Mouse (Mus musculus): ENCODE measurements around the gene Kiss1. TPM values are rescaled to one million over a fixed set of nuclear protein-coding genes. Genes with fewer than 3 reads are reported as not detected.

The Kiss1 gene
- polyA plus RNA-seq, 1 experiment from 2014 or later = not detected

Other genes starting within 250 kb of the Kiss1 start
- 52.7 and 57.9 TPM in 2 replicates for gene Ppp1r15b, start 190.7 kb upstream of the Kiss1 start, polyA plus RNA-seq (2016; fragmentation: Nextera tagmentation; extraction: Ambion mirVana)
- 27.7 and 36.1 TPM in 2 replicates for gene Plekha6, start 157.7 kb upstream of the Kiss1 start, polyA plus RNA-seq (2016; fragmentation: Nextera tagmentation; extraction: Ambion mirVana)
- not detected in 2 replicates for gene Golt1a, start 12.1 kb upstream of the Kiss1 start, polyA plus RNA-seq (2016; fragmentation: Nextera tagmentation; extraction: Ambion mirVana)
- gene Ren1, start 28.6 kb downstream of the Kiss1 start, polyA plus RNA-seq (2016; fragmentation: Nextera tagmentation; extraction: Ambion mirVana) = not detected in 2 replicates
- gene Etnk2, start 41.7 kb downstream of the Kiss1 start, polyA plus RNA-seq (2016; fragmentation: Nextera tagmentation; extraction: Ambion mirVana) = 3.8 and 3.9 TPM in 2 replicates
- gene Sox13, start 102.5 kb downstream of the Kiss1 start, polyA plus RNA-seq (2016; fragmentation: Nextera tagmentation; extraction: Ambion mirVana) = 31.0 and 33.6 TPM in 2 replicates

Measured in midbrain, embryonic 12.5 days (tissue).